Mouse (Mus musculus): ENCODE results near the gene Agtpbp1. TPM values are rescaled to one million over a fixed set of nuclear protein-coding genes. Genes with fewer than 3 reads are reported as not detected.

Gene Agtpbp1
- polyA plus RNA-seq, 1 experiment from 2014 or later = 7.3 TPM

GRCm38 (mm10) chr13:59589672-59590071 is 4.6 kb upstream of the Agtpbp1 start:
- Histone ChIP-seq H3K27ac (ENCODE audit: low read length) (no peak overlapping the region), H3K9ac (ENCODE audit: low read depth, low read length) (no peak overlapping the region), H3K4me2 (ENCODE audit: low read depth, low read length) (no peak overlapping the region), H3K27me3 (ENCODE audit: control insufficient read depth, insufficient read depth, low read depth, low read length) (no peaks in the 10 kb centered on the region), H3K4me1 (ENCODE audit: control insufficient read depth, low read depth, low read length) (peaks cover 32% of the 10 kb centered on the region), H3K4me3 (ENCODE audit: low read depth, low read length) (no peak overlapping the region), H3K36me3 (ENCODE audit: control insufficient read depth, insufficient read depth) (no peaks in the 10 kb centered on the region), H3K9me3 (replicated peaks; ENCODE audit: control insufficient read depth, low read length) (no peaks in the 10 kb centered on the region)
- no peak for ATAC-seq (ENCODE audit: low read depth)
- 73% methylated on average over 4 of the region's 4 CpGs for WGBS (ENCODE audit: insufficient replicate concordance)

DNA sequence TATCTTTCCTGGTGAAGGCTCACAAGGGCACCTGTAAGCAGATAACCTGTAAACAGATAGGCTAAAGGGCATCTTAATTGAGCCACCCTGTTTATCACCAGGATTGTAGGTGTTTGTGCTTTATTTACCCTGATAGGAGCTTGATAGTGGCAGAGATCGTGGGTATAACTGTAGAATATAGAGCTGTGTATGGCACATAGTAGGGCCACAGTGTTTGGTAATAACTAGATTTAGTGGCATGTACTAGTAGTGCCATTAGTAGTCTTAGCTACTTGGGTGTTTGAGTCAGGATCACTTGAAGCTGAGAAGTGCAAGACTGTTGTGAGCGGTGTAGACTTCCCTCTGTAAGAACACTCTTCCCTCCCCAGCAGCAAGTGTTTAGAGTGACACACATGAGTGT is 2.2 kb upstream of the Agtpbp1 start:
- H3K4me3 ChIP-seq (ENCODE audit: low read depth, low read length) = no peak overlapping the region
- H3K4me1 ChIP-seq (ENCODE audit: control insufficient read depth, low read depth, low read length) = peaks cover 29% of the 10 kb centered on the region
- H3K36me3 ChIP-seq (ENCODE audit: control insufficient read depth, insufficient read depth) = no peaks in the 10 kb centered on the region
- WGBS (ENCODE audit: insufficient replicate concordance) = 74% methylated on average over 2 of the region's 2 CpGs
- no peaks in the 10 kb centered on the region for H3K9me3 ChIP-seq (replicated peaks; ENCODE audit: control insufficient read depth, low read length)
- H3K4me2 ChIP-seq (ENCODE audit: low read depth, low read length) = no peak overlapping the region
- no peak overlapping the region for H3K27ac ChIP-seq (ENCODE audit: low read length)
- no peak for ATAC-seq (ENCODE audit: low read depth)
- H3K27me3 ChIP-seq (ENCODE audit: control insufficient read depth, insufficient read depth, low read depth, low read length) = no peaks in the 10 kb centered on the region
- no peak overlapping the region for H3K9ac ChIP-seq (ENCODE audit: low read depth, low read length)

- H3K4me1 ChIP-seq (ENCODE audit: control insufficient read depth, low read depth, low read length) = peaks cover 29% of the 10 kb centered on the region
- no peaks in the 10 kb centered on the region for H3K9me3 ChIP-seq (replicated peaks; ENCODE audit: control insufficient read depth, low read length)
- no peaks in the 10 kb centered on the region for H3K27me3 ChIP-seq (ENCODE audit: control insufficient read depth, insufficient read depth, low read depth, low read length)
- peak overlapping the region; percentile 80 for H3K27ac ChIP-seq (ENCODE audit: low read length)
- no peaks in the 10 kb centered on the region for H3K36me3 ChIP-seq (ENCODE audit: control insufficient read depth, insufficient read depth)
- peak overlapping the region; percentile 86 for H3K4me3 ChIP-seq (ENCODE audit: low read depth, low read length)
- WGBS (ENCODE audit: insufficient replicate concordance) = under 1% methylated on average over 28 of the region's 28 CpGs
- no peak for ATAC-seq (ENCODE audit: low read depth)
- H3K9ac ChIP-seq (ENCODE audit: low read depth, low read length) = peak overlapping the region; percentile 85
- H3K4me2 ChIP-seq (ENCODE audit: low read depth, low read length) = peak overlapping the region; percentile 84
Observed at GRCm38 (mm10) chr13:59585648-59586005, 600 bp upstream of the Agtpbp1 start.

DNA sequence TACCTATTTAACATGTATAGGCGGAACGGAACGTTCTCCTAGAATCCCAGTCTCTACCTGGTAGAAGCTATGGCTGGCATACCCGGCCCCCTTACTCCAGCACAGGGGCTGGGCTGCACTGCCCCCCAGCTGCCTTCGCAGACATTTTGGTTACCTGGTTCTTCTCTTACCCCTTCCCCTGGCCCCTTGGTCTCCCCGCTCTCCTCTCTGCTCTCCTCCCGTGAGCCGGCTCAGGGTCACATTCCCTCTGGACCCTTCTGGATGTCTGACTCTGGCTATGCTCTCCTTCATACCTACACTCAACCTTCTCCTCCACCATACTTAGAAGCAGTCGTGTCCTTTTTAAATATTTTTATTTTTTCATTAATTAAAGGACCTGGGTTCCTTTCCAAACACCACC is 546 bp downstream of the Agtpbp1 start:
- H3K9ac ChIP-seq (ENCODE audit: low read depth, low read length) = peak overlapping the region; percentile 67
- WGBS (ENCODE audit: insufficient replicate concordance) = 3% methylated on average over 9 of the region's 9 CpGs
- H3K9me3 ChIP-seq (replicated peaks; ENCODE audit: control insufficient read depth, low read length) = no peaks in the 10 kb centered on the region
- no peaks in the 10 kb centered on the region for H3K36me3 ChIP-seq (ENCODE audit: control insufficient read depth, insufficient read depth)
- no peak for ATAC-seq (ENCODE audit: low read depth)
- peak overlapping the region; percentile 84 for H3K4me2 ChIP-seq (ENCODE audit: low read depth, low read length)
- H3K27me3 ChIP-seq (ENCODE audit: control insufficient read depth, insufficient read depth, low read depth, low read length) = no peaks in the 10 kb centered on the region
- H3K4me3 ChIP-seq (ENCODE audit: low read depth, low read length) = peak overlapping the region; percentile 86
- peak overlapping the region; percentile 57 for H3K27ac ChIP-seq (ENCODE audit: low read length)
- peaks cover 29% of the 10 kb centered on the region for H3K4me1 ChIP-seq (ENCODE audit: control insufficient read depth, low read depth, low read length)

DNA sequence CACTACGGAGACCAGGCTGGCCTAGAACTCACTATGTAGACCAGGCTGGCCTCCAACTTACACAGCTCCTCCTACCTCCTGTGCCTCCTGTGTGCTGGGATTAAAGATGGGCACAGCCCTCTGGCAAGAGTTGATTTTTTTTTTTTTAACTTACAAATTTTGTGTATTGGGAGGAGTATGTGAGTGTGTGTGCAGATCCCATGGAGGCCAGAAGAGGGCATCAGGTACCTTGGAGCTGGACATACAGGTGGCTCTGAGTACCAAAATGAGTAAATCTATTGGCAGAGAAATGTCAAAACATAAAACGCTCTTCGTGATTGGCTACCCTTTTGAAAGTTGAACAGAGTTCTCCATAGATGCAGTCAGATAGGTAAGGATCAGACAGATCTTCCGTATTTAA is 4.1 kb downstream of the Agtpbp1 start:
- WGBS (ENCODE audit: insufficient replicate concordance) = 79% methylated on average over 4 of the region's 4 CpGs
- Histone ChIP-seq H3K36me3 (ENCODE audit: control insufficient read depth, insufficient read depth) (no peaks in the 10 kb centered on the region), H3K4me1 (ENCODE audit: control insufficient read depth, low read depth, low read length) (peaks cover 10% of the 10 kb centered on the region), H3K9ac (ENCODE audit: low read depth, low read length) (no peak overlapping the region), H3K4me3 (ENCODE audit: low read depth, low read length) (no peak overlapping the region), H3K4me2 (ENCODE audit: low read depth, low read length) (no peak overlapping the region), H3K9me3 (replicated peaks; ENCODE audit: control insufficient read depth, low read length) (no peaks in the 10 kb centered on the region), H3K27me3 (ENCODE audit: control insufficient read depth, insufficient read depth, low read depth, low read length) (no peaks in the 10 kb centered on the region), H3K27ac (ENCODE audit: low read length) (no peak overlapping the region)
- no peak for ATAC-seq (ENCODE audit: low read depth)

DNA sequence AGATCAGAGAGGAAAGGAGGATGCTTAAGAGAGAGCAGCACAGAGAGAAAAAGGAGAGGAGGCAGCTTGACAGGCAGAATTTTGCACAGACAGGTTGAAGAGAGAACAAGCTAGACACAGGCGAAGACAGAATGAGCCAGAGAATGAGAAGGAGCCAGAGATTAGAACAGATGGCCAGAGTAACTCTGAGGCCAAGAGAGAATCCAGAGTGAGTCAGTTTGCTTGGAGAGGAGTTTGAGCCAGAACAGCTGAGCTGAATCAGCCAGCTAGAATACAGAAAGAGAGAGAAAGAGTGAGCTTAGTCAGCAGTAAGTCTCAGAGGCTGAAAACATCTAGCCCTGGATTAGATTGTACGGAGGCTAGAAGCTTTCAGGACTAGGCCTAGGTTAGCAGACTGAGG is 12.5 kb downstream of the Agtpbp1 start:
- H3K27ac ChIP-seq (ENCODE audit: low read length) = no peak overlapping the region
- H3K27me3 ChIP-seq (ENCODE audit: control insufficient read depth, insufficient read depth, low read depth, low read length) = no peaks in the 10 kb centered on the region
- H3K4me3 ChIP-seq (ENCODE audit: low read depth, low read length) = no peak overlapping the region
- no peak overlapping the region for H3K4me2 ChIP-seq (ENCODE audit: low read depth, low read length)
- no peak for ATAC-seq (ENCODE audit: low read depth)
- no peak overlapping the region for H3K9ac ChIP-seq (ENCODE audit: low read depth, low read length)
- H3K36me3 ChIP-seq (ENCODE audit: control insufficient read depth, insufficient read depth) = no peaks in the 10 kb centered on the region
- H3K9me3 ChIP-seq (replicated peaks; ENCODE audit: control insufficient read depth, low read length) = no peaks in the 10 kb centered on the region
- 72% methylated on average over 2 of the region's 2 CpGs for WGBS (ENCODE audit: insufficient replicate concordance)
- H3K4me1 ChIP-seq (ENCODE audit: control insufficient read depth, low read depth, low read length) = no peaks in the 10 kb centered on the region

GRCm38 (mm10) chr13:59571107-59571506 is 13.9 kb downstream of the Agtpbp1 start:
- H3K9me3 ChIP-seq (replicated peaks; ENCODE audit: control insufficient read depth, low read length) = no peaks in the 10 kb centered on the region
- WGBS (ENCODE audit: insufficient replicate concordance) = 67% methylated on average over 6 of the region's 6 CpGs
- no peaks in the 10 kb centered on the region for H3K4me1 ChIP-seq (ENCODE audit: control insufficient read depth, low read depth, low read length)
- H3K27ac ChIP-seq (ENCODE audit: low read length) = no peak overlapping the region
- no peak overlapping the region for H3K9ac ChIP-seq (ENCODE audit: low read depth, low read length)
- no peak for ATAC-seq (ENCODE audit: low read depth)
- H3K27me3 ChIP-seq (ENCODE audit: control insufficient read depth, insufficient read depth, low read depth, low read length) = no peaks in the 10 kb centered on the region
- H3K4me3 ChIP-seq (ENCODE audit: low read depth, low read length) = no peak overlapping the region
- H3K4me2 ChIP-seq (ENCODE audit: low read depth, low read length) = no peak overlapping the region
- no peaks in the 10 kb centered on the region for H3K36me3 ChIP-seq (ENCODE audit: control insufficient read depth, insufficient read depth)

GRCm38 (mm10) chr13:59565945-59566520 is 19.0 kb downstream of the Agtpbp1 start:
- Histone ChIP-seq H3K9ac (ENCODE audit: low read depth, low read length) (no peak overlapping the region), H3K4me2 (ENCODE audit: low read depth, low read length) (no peak overlapping the region), H3K9me3 (replicated peaks; ENCODE audit: control insufficient read depth, low read length) (no peaks in the 10 kb centered on the region), H3K27me3 (ENCODE audit: control insufficient read depth, insufficient read depth, low read depth, low read length) (no peaks in the 10 kb centered on the region; the same call in 1 of the 2 replicates), H3K36me3 (ENCODE audit: control insufficient read depth, insufficient read depth) (no peaks in the 10 kb centered on the region), H3K4me1 (ENCODE audit: control insufficient read depth, low read depth, low read length) (no peaks in the 10 kb centered on the region), H3K27ac (ENCODE audit: low read length) (no peak overlapping the region), H3K4me3 (ENCODE audit: low read depth, low read length) (no peak overlapping the region)
- WGBS (ENCODE audit: insufficient replicate concordance) = 54% methylated on average over 9 of the region's 9 CpGs
- ATAC-seq (ENCODE audit: low read depth) = no peak

- H3K27me3 ChIP-seq (ENCODE audit: control insufficient read depth, insufficient read depth, low read depth, low read length) = no peaks in the 10 kb centered on the region; the same call in 1 of the 2 replicates
- no peaks in the 10 kb centered on the region for H3K4me1 ChIP-seq (ENCODE audit: control insufficient read depth, low read depth, low read length)
- no peaks in the 10 kb centered on the region for H3K36me3 ChIP-seq (ENCODE audit: control insufficient read depth, insufficient read depth)
- no peak for ATAC-seq (ENCODE audit: low read depth)
- no peaks in the 10 kb centered on the region for H3K9me3 ChIP-seq (replicated peaks; ENCODE audit: control insufficient read depth, low read length)
- 58% methylated on average over 10 of the region's 10 CpGs for WGBS (ENCODE audit: insufficient replicate concordance)
- no peak overlapping the region for H3K4me2 ChIP-seq (ENCODE audit: low read depth, low read length)
- H3K9ac ChIP-seq (ENCODE audit: low read depth, low read length) = no peak overlapping the region
- no peak overlapping the region for H3K27ac ChIP-seq (ENCODE audit: low read length)
- no peak overlapping the region for H3K4me3 ChIP-seq (ENCODE audit: low read depth, low read length)
Observed at GRCm38 (mm10) chr13:59564923-59565322, 20.1 kb downstream of the Agtpbp1 start.
